Mouse (Mus musculus) cortical plate, adult 2 months (tissue): ENCODE measurements around the gene Zfp874b.

ENCODE experiments used
- CTCF ChIP-seq: fragments of 200-500 bp; IDR thresholded peaks from 2 replicates; pipeline ENCODE4 v1.5.1; 2011; ENCODE audit warnings: mild to moderate bottlenecking, control low read depth, low read length; ENCODE audit not compliant: insufficient read depth; ENCODE audit errors: extremely low read depth
- POLR2A ChIP-seq: fragments of 200-500 bp; IDR thresholded peaks from 2 replicates; pipeline ENCODE4 v1.6.1; 2011; ENCODE audit warnings: mild to moderate bottlenecking, low read length, control low read depth; ENCODE audit not compliant: insufficient read depth; ENCODE audit errors: extremely low read depth

DNA sequence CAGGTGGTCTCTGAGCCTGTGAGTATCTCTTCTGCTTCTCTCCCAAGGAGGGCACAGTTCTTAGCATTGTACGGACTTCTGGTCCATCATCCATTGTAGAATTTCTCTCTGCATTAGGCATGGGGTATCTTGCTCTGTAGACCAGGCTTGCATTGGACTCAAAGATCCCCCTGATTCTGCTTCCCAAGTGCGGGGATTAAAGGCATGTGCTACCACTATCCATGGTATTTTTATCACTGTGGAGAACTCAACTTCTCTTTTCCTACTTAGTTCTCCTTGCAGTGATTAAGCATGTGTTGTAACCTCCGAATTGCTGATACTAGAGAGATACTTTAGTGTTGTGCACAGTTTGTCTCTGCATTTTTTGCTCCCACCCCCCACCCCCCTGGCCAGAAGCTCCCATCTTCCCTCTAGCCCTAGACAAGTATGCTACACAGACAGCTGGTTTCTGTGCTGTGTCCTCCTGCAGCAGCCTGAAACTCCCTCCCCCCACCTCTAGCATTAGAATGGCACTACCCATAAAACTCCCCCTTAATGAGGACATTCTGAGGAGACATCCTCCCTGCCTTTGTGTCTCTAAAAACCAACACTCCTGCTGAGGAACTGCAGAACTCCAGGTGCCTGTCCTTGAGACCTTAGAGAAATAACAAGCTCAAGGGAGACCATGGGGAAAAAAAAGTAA is 43.1 kb upstream of the Zfp874b start:
- TF ChIP-seq CTCF (no peak), POLR2A (no peak)
